Mouse (Mus musculus) forebrain, embryonic 16.5 days (tissue): ENCODE measurements at regions not wholly inside any gene's neighbourhood (a gene's known extent, or its start where the extent isn't known, plus 50 kb on each side); places are given as distances from the start of the nearest gene placed in this dataset.

Experiments used
- ATAC-seq: fragments of 200-750 bp; cut with Nextera tagmentation; 2 replicates; pipeline ENCODE4 v1.8.0; 2017; ENCODE audit warnings: mild to moderate bottlenecking, moderate library complexity
- H3K27ac ChIP-seq: fragments of 300-500 bp; sonication (generic); 2 replicates; pipeline ENCODE4 v1.5.1; 2014; ENCODE audit warnings: low read length, control low read depth
- H3K27me3 ChIP-seq: fragments of 300-500 bp; sonication (generic); replicated peaks from 2 replicates; pipeline ENCODE4 v1.6.1; 2014; ENCODE audit warnings: low read length; ENCODE audit not compliant: control insufficient read depth, insufficient read depth
- H3K36me3 ChIP-seq: fragments of 300-500 bp; sonication (generic); 2 replicates; pipeline ENCODE4 v1.6.1; 2014; ENCODE audit not compliant: control insufficient read depth, insufficient read depth
- H3K4me1 ChIP-seq: fragments of 300-500 bp; sonication (generic); replicated peaks from 2 replicates; pipeline ENCODE4 v1.6.1; 2014; ENCODE audit warnings: low read length; ENCODE audit not compliant: control insufficient read depth, insufficient read depth
- H3K4me2 ChIP-seq: fragments of 300-500 bp; sonication (generic); 2 replicates; pipeline ENCODE4 v1.6.1; 2014; ENCODE audit warnings: mild to moderate bottlenecking, low read length, control low read depth
- H3K4me3 ChIP-seq: fragments of 300-500 bp; sonication (generic); replicated peaks from 2 replicates; pipeline ENCODE4 v1.5.1; 2014; ENCODE audit warnings: mild to moderate bottlenecking, low read length, control low read depth
- H3K9ac ChIP-seq: fragments of 300-500 bp; sonication (generic); replicated peaks from 2 replicates; pipeline ENCODE4 v1.6.1; 2014; ENCODE audit warnings: low read depth, low read length, control low read depth
- H3K9me3 ChIP-seq: fragments of 300-500 bp; sonication (generic); 2 replicates; pipeline ENCODE4 v1.6.1; 2016; ENCODE audit warnings: low read length; ENCODE audit not compliant: control insufficient read depth
- WGBS: fragments of 180-500 bp; shearing (Covaris S2); extraction: QIAGEN DNeasy Blood & Tissue Kit; methylation state at CpG from one replicate; pipeline ENCODE4 v1.1.7; 2014; 5-methylcytosine and 5-hydroxymethylcytosine counted together

- WGBS, result 54% methylated on average over 2 of the region's 2 CpGs
- no peak overlapping the region for H3K4me2 ChIP-seq
- no peak overlapping the region for H3K4me3 ChIP-seq
- no peaks in the 10 kb centered on the region for H3K9me3 ChIP-seq
- H3K27me3 ChIP-seq, result no peaks in the 10 kb centered on the region
- H3K4me1 ChIP-seq, result no peaks in the 10 kb centered on the region
- ATAC-seq, result peak; percentile 63
- no peak overlapping the region for H3K27ac ChIP-seq
- H3K36me3 ChIP-seq, result no peaks in the 10 kb centered on the region
- no peak overlapping the region for H3K9ac ChIP-seq
Measured at GRCm38 (mm10) chr15:71157680-71158079, 2676.7 kb upstream of the Gm6569 start.

DNA sequence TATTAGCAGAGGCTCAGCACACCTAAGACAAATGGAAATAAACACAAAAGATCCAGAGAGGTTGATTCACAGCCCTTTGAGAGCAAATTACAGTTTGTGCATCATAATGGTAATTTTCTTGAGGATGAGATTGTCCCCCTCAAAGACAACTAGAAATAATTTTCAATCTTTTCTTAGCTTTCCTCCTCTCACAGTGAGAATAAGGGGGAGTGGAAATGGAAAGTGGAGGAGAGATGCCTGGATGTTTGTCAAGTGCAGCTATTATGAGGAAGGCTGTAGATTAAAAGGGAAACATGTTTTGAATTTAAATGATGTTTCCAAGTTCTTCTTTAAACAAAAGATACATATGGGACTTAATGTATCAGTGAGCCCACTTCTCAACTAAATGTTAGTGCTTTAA lies 2672.3 kb upstream of the Gm6569 start:
- H3K9ac ChIP-seq, result no peak overlapping the region
- no peaks in the 10 kb centered on the region for H3K27me3 ChIP-seq
- H3K4me1 ChIP-seq, result no peaks in the 10 kb centered on the region
- no peak overlapping the region for H3K4me3 ChIP-seq
- H3K36me3 ChIP-seq, result no peaks in the 10 kb centered on the region
- no peaks in the 10 kb centered on the region for H3K9me3 ChIP-seq
- 0 out of 2 replicates have a peak, but pooled peaks have one; percentile 43 for ATAC-seq
- no peak overlapping the region for H3K4me2 ChIP-seq
- no peak overlapping the region for H3K27ac ChIP-seq

DNA sequence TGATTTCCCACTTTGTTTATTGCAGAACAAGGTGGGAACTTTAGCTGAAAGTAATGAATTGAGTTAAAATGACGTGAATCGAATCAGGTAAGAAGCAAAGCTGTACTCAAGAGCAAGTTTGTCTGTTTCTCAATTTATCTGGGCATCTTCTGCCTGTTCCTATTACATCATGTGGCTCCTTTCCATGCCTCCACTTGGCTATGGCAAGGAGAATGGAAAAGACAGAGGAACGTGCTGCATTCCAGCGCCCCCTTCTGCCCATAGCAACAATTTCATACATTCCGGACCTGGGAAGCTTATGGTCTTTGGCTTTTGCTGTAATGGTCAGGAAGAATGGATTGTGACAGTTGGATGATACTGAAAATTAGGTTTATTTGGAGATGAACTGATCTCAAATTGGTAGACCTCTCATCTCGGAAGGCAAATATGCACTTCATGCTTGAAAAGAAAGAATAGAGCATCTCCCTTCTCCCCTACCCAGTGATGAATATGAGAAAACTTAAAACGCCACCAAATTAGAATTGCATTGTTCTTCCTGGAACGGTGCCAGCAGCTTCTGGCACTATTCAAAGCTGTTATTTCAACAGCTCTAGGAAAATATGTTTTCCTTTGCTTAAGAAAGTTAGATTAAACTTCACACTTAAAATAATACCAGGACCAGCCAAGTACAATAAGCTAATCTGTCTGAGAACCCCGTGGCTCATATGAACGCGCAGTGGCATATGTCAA lies 2639.2 kb upstream of the Gm6569 start:
- Histone ChIP-seq H3K4me3 (no peak overlapping the region), H3K9ac (no peak overlapping the region), H3K4me1 (peaks cover 5% of the 10 kb centered on the region), H3K27ac (no peak overlapping the region), H3K27me3 (no peaks in the 10 kb centered on the region), H3K9me3 (no peaks in the 10 kb centered on the region), H3K4me2 (no peak overlapping the region), H3K36me3 (no peaks in the 10 kb centered on the region)
- ATAC-seq, result peak; percentile 82
- 35% methylated on average over 11 of the region's 11 CpGs for WGBS

DNA sequence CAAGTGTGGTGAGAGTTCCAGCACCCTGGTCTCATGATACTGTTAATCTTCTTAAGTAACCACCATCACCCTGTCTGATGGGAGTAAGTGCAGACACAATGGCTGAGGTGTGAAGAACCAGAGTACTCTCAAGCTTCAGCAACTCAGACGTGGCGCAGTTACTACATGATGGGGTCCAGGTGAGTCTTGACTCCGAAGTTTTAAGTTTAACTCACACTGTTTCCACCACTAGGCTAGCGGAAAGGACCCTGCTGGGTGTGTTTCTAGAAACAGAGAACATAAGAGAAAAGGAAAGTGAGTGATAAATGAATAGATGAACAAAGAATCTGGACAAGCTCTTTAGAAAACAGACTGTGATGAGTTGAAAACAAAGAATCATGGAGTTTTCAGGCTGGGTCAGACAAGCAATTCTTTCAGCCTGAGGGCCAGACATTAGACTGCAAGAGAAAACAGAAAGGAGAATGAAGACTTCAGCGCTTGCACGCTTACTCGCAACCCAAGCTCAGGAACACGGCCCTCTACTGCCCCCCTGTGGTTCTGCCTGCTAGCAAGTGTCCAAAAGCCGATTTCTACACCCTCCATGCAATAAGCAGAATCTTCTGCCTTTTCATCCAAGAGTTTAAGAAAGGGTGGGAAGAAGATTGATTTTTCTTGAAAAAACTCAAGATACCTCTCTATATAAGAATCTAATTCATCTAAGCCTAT lies 2593.6 kb upstream of the Gm6569 start:
- H3K27me3 ChIP-seq, result no peaks in the 10 kb centered on the region
- no peaks in the 10 kb centered on the region; the same call in 1 of the 2 replicates for H3K9me3 ChIP-seq
- ATAC-seq, result peak; percentile 88
- no peaks in the 10 kb centered on the region for H3K36me3 ChIP-seq
- no peak overlapping the region for H3K9ac ChIP-seq
- no peak overlapping the region for H3K27ac ChIP-seq
- WGBS, result 30% methylated on average over 9 of the region's 9 CpGs
- H3K4me1 ChIP-seq, result no peaks in the 10 kb centered on the region
- H3K4me3 ChIP-seq, result no peak overlapping the region
- no peak overlapping the region for H3K4me2 ChIP-seq

DNA sequence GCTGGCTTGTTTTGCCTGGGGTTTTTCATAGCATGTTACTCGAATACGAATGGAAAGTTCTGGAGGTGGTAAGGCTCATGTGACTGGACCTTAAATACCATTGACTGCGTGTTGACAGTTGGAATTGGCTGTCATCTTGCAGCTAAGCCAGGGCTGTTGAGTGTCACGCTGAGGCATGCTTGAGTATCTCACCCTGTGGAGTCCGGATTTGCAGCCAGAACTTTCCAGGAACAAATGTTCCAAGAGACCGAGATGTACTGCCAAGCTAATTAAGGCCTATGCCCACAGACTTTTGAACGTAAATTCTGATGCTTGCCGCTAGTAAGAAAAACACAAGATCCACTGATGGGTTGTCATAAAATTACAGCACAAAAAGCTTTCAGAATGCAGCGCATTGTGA lies 2590.8 kb upstream of the Gm6569 start:
- no peaks in the 10 kb centered on the region for H3K9me3 ChIP-seq
- no peak overlapping the region for H3K27ac ChIP-seq
- no peaks in the 10 kb centered on the region for H3K36me3 ChIP-seq
- WGBS, result 62% methylated on average over 9 of the region's 9 CpGs
- no peak overlapping the region for H3K9ac ChIP-seq
- H3K27me3 ChIP-seq, result no peaks in the 10 kb centered on the region
- no peaks in the 10 kb centered on the region for H3K4me1 ChIP-seq
- H3K4me3 ChIP-seq, result no peak overlapping the region
- ATAC-seq, result peak; percentile 49
- H3K4me2 ChIP-seq, result no peak overlapping the region

DNA sequence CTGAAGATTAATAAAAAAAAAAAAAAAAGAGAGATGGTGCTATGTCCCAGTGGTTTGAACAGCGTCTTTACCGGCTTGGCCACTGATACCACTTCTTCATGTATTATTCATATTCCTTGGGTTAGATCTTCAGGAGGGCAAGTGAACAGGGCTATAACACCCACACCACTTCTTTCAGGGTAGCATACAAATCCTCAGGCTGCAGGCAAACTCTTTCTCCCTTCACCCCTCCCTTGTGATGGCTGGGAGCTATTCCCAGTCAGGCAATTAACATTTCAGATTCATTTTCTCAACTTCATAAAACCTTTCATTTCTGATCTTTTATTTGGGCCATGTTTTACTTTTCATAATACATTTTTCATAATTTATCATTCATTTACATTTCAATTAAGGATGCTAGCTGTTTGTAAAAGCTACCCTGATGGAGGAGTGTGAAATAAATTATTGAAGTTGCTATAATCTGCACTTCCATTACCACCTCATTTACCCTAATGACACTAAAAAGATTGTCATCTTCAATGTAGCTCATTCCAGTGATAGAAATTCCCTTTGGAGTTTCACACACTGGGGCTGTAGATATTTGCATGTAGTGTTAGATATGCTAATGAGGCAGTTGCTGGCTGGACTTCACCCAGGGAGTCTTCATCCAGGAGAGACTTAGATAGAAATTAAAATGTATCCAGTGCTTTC lies 2558.3 kb upstream of the Gm6569 start:
- 87% methylated on average over 2 of the region's 2 CpGs for WGBS
- 0 out of 2 replicates have a peak overlapping the region, but pooled peaks have one; percentile 18 for H3K27ac ChIP-seq
- H3K9me3 ChIP-seq, result no peaks in the 10 kb centered on the region
- H3K36me3 ChIP-seq, result no peaks in the 10 kb centered on the region
- ATAC-seq, result peak; percentile 82
- H3K4me2 ChIP-seq, result no peak overlapping the region
- H3K4me1 ChIP-seq, result 0 out of 2 replicates have a peak, but pooled peaks cover 2% of the 10 kb centered on the region
- no peak overlapping the region for H3K4me3 ChIP-seq
- H3K27me3 ChIP-seq, result no peaks in the 10 kb centered on the region
- H3K9ac ChIP-seq, result no peak overlapping the region

GRCm38 (mm10) chr15:71276566-71276912 lies 2557.8 kb upstream of the Gm6569 start:
- Histone ChIP-seq H3K4me3 (no peak overlapping the region), H3K27me3 (no peaks in the 10 kb centered on the region), H3K4me2 (no peak overlapping the region), H3K9ac (no peak overlapping the region), H3K27ac (no peak overlapping the region), H3K36me3 (no peaks in the 10 kb centered on the region), H3K9me3 (no peaks in the 10 kb centered on the region), H3K4me1 (0 out of 2 replicates have a peak, but pooled peaks cover 2% of the 10 kb centered on the region)
- WGBS, result 60% methylated on average over 2 of the region's 2 CpGs
- ATAC-seq, result peak; percentile 34; the same call in 1 of the 2 replicates

- Histone ChIP-seq H3K9me3 (no peaks in the 10 kb centered on the region), H3K4me3 (no peak overlapping the region), H3K4me1 (0 out of 2 replicates have a peak, but pooled peaks cover 2% of the 10 kb centered on the region), H3K36me3 (no peaks in the 10 kb centered on the region), H3K27me3 (no peaks in the 10 kb centered on the region), H3K27ac (no peak overlapping the region), H3K9ac (no peak overlapping the region), H3K4me2 (no peak overlapping the region)
- 72% methylated on average over 2 of the region's 2 CpGs for WGBS
- no peak for ATAC-seq
Measured at GRCm38 (mm10) chr15:71277388-71277787, 2557.0 kb upstream of the Gm6569 start.

DNA sequence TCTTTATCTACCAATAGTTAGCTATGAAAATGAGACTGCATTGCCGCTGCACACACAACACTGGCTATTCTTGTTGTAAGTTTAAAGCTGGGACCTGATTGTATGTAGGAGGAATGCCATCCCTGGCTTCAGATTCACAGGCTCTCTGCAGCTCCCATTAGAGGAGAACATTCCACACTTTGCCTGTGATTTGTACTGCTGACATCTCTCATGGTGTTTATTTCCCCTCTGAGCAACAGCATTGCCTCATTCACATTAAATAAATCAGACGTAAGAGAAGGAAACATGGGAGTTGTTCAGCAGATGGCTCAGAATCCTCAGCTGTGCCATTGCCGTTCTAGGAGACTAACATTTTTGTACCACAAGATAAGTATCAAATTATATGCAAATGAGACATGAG lies 2550.6 kb upstream of the Gm6569 start:
- H3K9me3 ChIP-seq, result no peaks in the 10 kb centered on the region
- ATAC-seq, result no peak
- H3K4me1 ChIP-seq, result no peaks in the 10 kb centered on the region
- H3K27me3 ChIP-seq, result no peaks in the 10 kb centered on the region
- H3K4me3 ChIP-seq, result no peak overlapping the region
- no peak overlapping the region for H3K27ac ChIP-seq
- H3K36me3 ChIP-seq, result no peaks in the 10 kb centered on the region
- WGBS, result 73% methylated on average over 3 of the region's 3 CpGs
- H3K9ac ChIP-seq, result no peak overlapping the region
- H3K4me2 ChIP-seq, result no peak overlapping the region
